Mouse (Mus musculus) heart, embryonic 16.5 days (tissue): ENCODE measurements around the gene Itpr1. TPM values are rescaled to one million over a fixed set of nuclear protein-coding genes. Genes with fewer than 3 reads are reported as not detected.

Source experiments
- ATAC-seq: fragments of 200-750 bp; cut with Nextera tagmentation; replicated peaks from 2 replicates; pipeline ENCODE4 v1.8.0; 2017; ENCODE audit warnings: moderate number of reproducible peaks; ENCODE audit not compliant: insufficient read depth, low FRiP score; ENCODE audit errors: extremely low read depth
- H3K27ac ChIP-seq: fragments of 300-500 bp; sonication (generic); 2 replicates; pipeline ENCODE4 v1.5.1; 2014; ENCODE audit warnings: mild to moderate bottlenecking, low read length, control low read depth, moderate library complexity
- H3K27me3 ChIP-seq: fragments of 300-500 bp; sonication (generic); 2 replicates; pipeline ENCODE4 v1.6.1; 2014; ENCODE audit warnings: low read length, mixed read lengths; ENCODE audit not compliant: control insufficient read depth, insufficient read depth
- H3K36me3 ChIP-seq: fragments of 300-500 bp; sonication (generic); 2 replicates; pipeline ENCODE4 v1.6.1; 2014; ENCODE audit not compliant: control insufficient read depth, insufficient read depth
- H3K4me1 ChIP-seq: fragments of 300-500 bp; sonication (generic); 2 replicates; pipeline ENCODE4 v1.6.1; 2014; ENCODE audit warnings: low read length, mixed read lengths; ENCODE audit not compliant: control insufficient read depth, insufficient read depth
- H3K4me2 ChIP-seq: fragments of 300-500 bp; sonication (generic); 2 replicates; pipeline ENCODE4 v1.6.1; 2014; ENCODE audit warnings: low read depth, mild to moderate bottlenecking, control low read depth, low read length
- H3K4me3 ChIP-seq: fragments of 300-500 bp; sonication (generic); 2 replicates; pipeline ENCODE4 v1.5.1; 2014; ENCODE audit warnings: mild to moderate bottlenecking, control low read depth, low read length
- H3K9ac ChIP-seq: fragments of 300-500 bp; sonication (generic); 2 replicates; pipeline ENCODE4 v1.6.1; 2014; ENCODE audit warnings: low read length, control low read depth
- H3K9me3 ChIP-seq: fragments of 300-500 bp; sonication (generic); replicated peaks from 2 replicates; pipeline ENCODE4 v1.6.1; 2016; ENCODE audit warnings: low read length; ENCODE audit not compliant: control insufficient read depth
- WGBS: fragments of 180-500 bp; shearing (Covaris S2); extraction: QIAGEN DNeasy Blood & Tissue Kit; methylation state at CpG from one replicate; pipeline ENCODE4 v1.1.7; 2014; 5-methylcytosine and 5-hydroxymethylcytosine counted together
- polyA plus RNA-seq: library from polyadenylated mRNA; unstranded; fragments of >200 nt; fragmentation: Nextera tagmentation; extraction: Ambion mirVana; gene quantifications from 2 replicates; pipeline ENCODE4 v1.2.1, GENCODE M21; 2015

Itpr1 gene
- polyA plus RNA-seq, 1 experiment from 2014 or later, result 10.8 TPM

- no peak overlapping the region for H3K27ac ChIP-seq
- no peaks in the 10 kb centered on the region for H3K9me3 ChIP-seq
- no peak overlapping the region for H3K4me2 ChIP-seq
- H3K4me3 ChIP-seq, result no peak overlapping the region
- H3K27me3 ChIP-seq, result no peaks in the 10 kb centered on the region
- H3K4me1 ChIP-seq, result peaks cover 29% of the 10 kb centered on the region
- H3K36me3 ChIP-seq, result 0 out of 2 replicates have a peak, but pooled peaks cover 2% of the 10 kb centered on the region
- no peak for ATAC-seq
- WGBS, result 71% methylated on average over 6 of the region's 6 CpGs
- no peak overlapping the region for H3K9ac ChIP-seq
Observed at GRCm38 (mm10) chr6:108530781-108531323, 318.0 kb downstream of the Itpr1 start.

GRCm38 (mm10) chr6:108531324-108532311 lies 318.7 kb downstream of the Itpr1 start:
- ATAC-seq, result no peak
- Histone ChIP-seq H3K4me3 (no peak overlapping the region), H3K9ac (no peak overlapping the region), H3K9me3 (no peaks in the 10 kb centered on the region), H3K4me1 (peaks cover 36% of the 10 kb centered on the region), H3K27ac (peak overlapping the region; percentile 32; the same call in 1 of the 2 replicates), H3K36me3 (no peaks in the 10 kb centered on the region), H3K4me2 (no peak overlapping the region), H3K27me3 (no peaks in the 10 kb centered on the region)
- 37% methylated on average over 12 of the region's 12 CpGs for WGBS

- H3K4me1 ChIP-seq, result peaks cover 45% of the 10 kb centered on the region
- H3K27ac ChIP-seq, result peak overlapping the region; percentile 14
- H3K4me2 ChIP-seq, result no peak overlapping the region
- no peaks in the 10 kb centered on the region for H3K27me3 ChIP-seq
- WGBS, result 55% methylated on average over 10 of the region's 10 CpGs
- H3K4me3 ChIP-seq, result no peak overlapping the region
- no peak overlapping the region for H3K9ac ChIP-seq
- ATAC-seq, result no peak; the same call in 1 of the 2 replicates
- no peaks in the 10 kb centered on the region for H3K36me3 ChIP-seq
- H3K9me3 ChIP-seq, result no peaks in the 10 kb centered on the region
Observed at GRCm38 (mm10) chr6:108532486-108533179, 319.7 kb downstream of the Itpr1 start.

- no peak overlapping the region for H3K4me3 ChIP-seq
- H3K27ac ChIP-seq, result no peak overlapping the region
- H3K27me3 ChIP-seq, result no peaks in the 10 kb centered on the region
- H3K9me3 ChIP-seq, result no peaks in the 10 kb centered on the region
- H3K4me2 ChIP-seq, result no peak overlapping the region
- H3K9ac ChIP-seq, result no peak overlapping the region
- ATAC-seq, result no peak
- no peaks in the 10 kb centered on the region for H3K36me3 ChIP-seq
- H3K4me1 ChIP-seq, result peaks cover 41% of the 10 kb centered on the region
- 79% methylated on average over 5 of the region's 5 CpGs for WGBS
Observed at GRCm38 (mm10) chr6:108534139-108534538, 321.2 kb downstream of the Itpr1 start.

GRCm38 (mm10) chr6:108534596-108534995 lies 321.7 kb downstream of the Itpr1 start:
- peaks cover 45% of the 10 kb centered on the region for H3K4me1 ChIP-seq

GRCm38 (mm10) chr6:108535309-108535708 lies 322.4 kb downstream of the Itpr1 start:
- H3K4me2 ChIP-seq, result no peak overlapping the region
- ATAC-seq, result no peak
- no peak overlapping the region for H3K27ac ChIP-seq
- peaks cover 49% of the 10 kb centered on the region for H3K4me1 ChIP-seq
- H3K27me3 ChIP-seq, result no peaks in the 10 kb centered on the region
- 82% methylated on average over 4 of the region's 4 CpGs for WGBS
- H3K9ac ChIP-seq, result no peak overlapping the region
- no peaks in the 10 kb centered on the region for H3K36me3 ChIP-seq
- H3K4me3 ChIP-seq, result no peak overlapping the region
- H3K9me3 ChIP-seq, result no peaks in the 10 kb centered on the region

More at GRCm38 (mm10) chr6:108534596-108534995, 321.7 kb downstream of the Itpr1 start:
- no peaks in the 10 kb centered on the region for H3K9me3 ChIP-seq
- 85% methylated on average over 6 of the region's 6 CpGs for WGBS
- H3K36me3 ChIP-seq, result no peaks in the 10 kb centered on the region
- H3K4me3 ChIP-seq, result no peak overlapping the region
- H3K4me2 ChIP-seq, result no peak overlapping the region
- no peak overlapping the region for H3K27ac ChIP-seq
- H3K9ac ChIP-seq, result no peak overlapping the region
- H3K27me3 ChIP-seq, result no peaks in the 10 kb centered on the region
- no peak for ATAC-seq

GRCm38 (mm10) chr6:108536546-108537317 lies 323.8 kb downstream of the Itpr1 start:
- H3K9me3 ChIP-seq, result no peaks in the 10 kb centered on the region
- WGBS, result 22% methylated on average over 8 of the region's 8 CpGs
- H3K4me2 ChIP-seq, result peak overlapping the region; percentile 44
- H3K4me3 ChIP-seq, result no peak overlapping the region
- H3K27ac ChIP-seq, result peak overlapping the region; percentile 88
- 0 out of 2 replicates have a peak overlapping the region, but pooled peaks have one; percentile 14 for H3K9ac ChIP-seq
- ATAC-seq, result peak; percentile 85
- peaks cover 37% of the 10 kb centered on the region for H3K4me1 ChIP-seq
- no peaks in the 10 kb centered on the region for H3K27me3 ChIP-seq
- H3K36me3 ChIP-seq, result no peaks in the 10 kb centered on the region

- H3K9ac ChIP-seq, result no peak overlapping the region
- H3K4me1 ChIP-seq, result peaks cover 25% of the 10 kb centered on the region
- no peak overlapping the region for H3K4me3 ChIP-seq
- no peaks in the 10 kb centered on the region for H3K9me3 ChIP-seq
- H3K27me3 ChIP-seq, result no peaks in the 10 kb centered on the region
- peaks cover 4% of the 10 kb centered on the region; the same call in 1 of the 2 replicates for H3K36me3 ChIP-seq
- H3K27ac ChIP-seq, result no peak overlapping the region
- WGBS, result 82% methylated on average over 4 of the region's 4 CpGs
- no peak overlapping the region for H3K4me2 ChIP-seq
- ATAC-seq, result no peak
Observed at GRCm38 (mm10) chr6:108538406-108538805, 325.5 kb downstream of the Itpr1 start.
